Mouse (Mus musculus): Measurements from ENCODE around the gene Dnajb8.

Gene Dnajb8

GRCm38 (mm10) chr6:88199718-88200692 is 22.1 kb upstream of the Dnajb8 start:
- DNase-seq, result no peak

GRCm38 (mm10) chr6:88200693-88201609 is 21.1 kb upstream of the Dnajb8 start:
- no peak for DNase-seq

- DNase-seq, result no peak
These were observed 20.0 kb upstream of the Dnajb8 start for GRCm38 (mm10) chr6:88201926-88202700.

GRCm38 (mm10) chr6:88202921-88203690 is 19.0 kb upstream of the Dnajb8 start:
- no peak for DNase-seq

- DNase-seq, result no peak
These were observed 18.2 kb upstream of the Dnajb8 start for GRCm38 (mm10) chr6:88203791-88204405.

GRCm38 (mm10) chr6:88204531-88205385 is 17.3 kb upstream of the Dnajb8 start:
- DNase-seq, result no peak

GRCm38 (mm10) chr6:88205386-88205700 is 16.7 kb upstream of the Dnajb8 start:
- no peak for DNase-seq

- DNase-seq, result no peak
These were observed 16.1 kb upstream of the Dnajb8 start for GRCm38 (mm10) chr6:88205937-88206336.

- no peak for DNase-seq
These were observed 15.5 kb upstream of the Dnajb8 start for GRCm38 (mm10) chr6:88206566-88206965.

GRCm38 (mm10) chr6:88207403-88208033 is 14.6 kb upstream of the Dnajb8 start:
- DNase-seq, result no peak

- no peak for DNase-seq
These were observed 13.7 kb upstream of the Dnajb8 start for GRCm38 (mm10) chr6:88208321-88208720.

GRCm38 (mm10) chr6:88209453-88209852 is 12.6 kb upstream of the Dnajb8 start:
- no peak for DNase-seq

GRCm38 (mm10) chr6:88210182-88210581 is 11.9 kb upstream of the Dnajb8 start:
- DNase-seq, result no peak

GRCm38 (mm10) chr6:88215797-88216196 is 6.3 kb upstream of the Dnajb8 start:
- no peak for DNase-seq

- no peak for DNase-seq
These were observed 5.9 kb upstream of the Dnajb8 start for GRCm38 (mm10) chr6:88216199-88216598.

- no peak for DNase-seq
These were observed 3.0 kb upstream of the Dnajb8 start for GRCm38 (mm10) chr6:88219094-88219493.

GRCm38 (mm10) chr6:88226570-88226994 is 4.5 kb downstream of the Dnajb8 start:
- no peak for DNase-seq

GRCm38 (mm10) chr6:88227537-88227936 is 5.5 kb downstream of the Dnajb8 start:
- no peak for DNase-seq

- no peak for DNase-seq
These were observed 7.2 kb downstream of the Dnajb8 start for GRCm38 (mm10) chr6:88229221-88229620.

- no peak for DNase-seq
These were observed 9.8 kb downstream of the Dnajb8 start for GRCm38 (mm10) chr6:88231821-88232220.
